Mouse (Mus musculus): Measurements from ENCODE around the gene Gm20388.
A peak's percentile ranks its signal among the peaks of the same experiment; 100 is the strongest.
"Not testable (repeated sequence)": the region's sequence is repeated elsewhere in the genome, so short reads cannot be mapped to it uniquely, and the experiment has no call there.

The Gm20388 gene

GRCm38 (mm10) chr8:123185566-123186409, 3275.1 kb downstream of the Gm20388 start, which contains the start of gene Dpep1:
TSS of gene Dpep1 (plus strand) at chr8:123186242.
- no peak for DNase-seq (ENCODE audit: low spot score)

DNA sequence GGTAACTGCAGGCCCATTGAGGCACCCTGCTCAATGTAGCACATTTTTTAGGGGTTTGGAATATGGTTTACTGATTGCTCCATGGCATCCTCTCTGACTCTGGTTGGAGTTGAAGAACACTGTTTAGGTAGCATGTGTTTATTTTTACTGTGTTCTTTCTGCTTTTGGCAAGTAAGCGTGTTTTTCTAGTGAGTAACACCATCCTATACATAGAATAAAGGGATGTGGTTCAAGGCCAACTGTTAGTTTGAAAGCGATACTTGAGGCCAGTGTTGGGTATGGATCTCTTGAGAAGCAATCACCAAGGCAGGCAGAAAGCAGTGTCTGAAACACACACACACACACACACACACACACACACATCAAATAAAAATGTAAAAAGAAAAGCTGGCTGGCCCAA, 3277.4 kb downstream of the Gm20388 start:
- DNase-seq (ENCODE audit: low spot score) = no peak

GRCm38 (mm10) chr8:123188841-123189240, 3278.2 kb downstream of the Gm20388 start:
- no peak for DNase-seq (ENCODE audit: low spot score)

DNA sequence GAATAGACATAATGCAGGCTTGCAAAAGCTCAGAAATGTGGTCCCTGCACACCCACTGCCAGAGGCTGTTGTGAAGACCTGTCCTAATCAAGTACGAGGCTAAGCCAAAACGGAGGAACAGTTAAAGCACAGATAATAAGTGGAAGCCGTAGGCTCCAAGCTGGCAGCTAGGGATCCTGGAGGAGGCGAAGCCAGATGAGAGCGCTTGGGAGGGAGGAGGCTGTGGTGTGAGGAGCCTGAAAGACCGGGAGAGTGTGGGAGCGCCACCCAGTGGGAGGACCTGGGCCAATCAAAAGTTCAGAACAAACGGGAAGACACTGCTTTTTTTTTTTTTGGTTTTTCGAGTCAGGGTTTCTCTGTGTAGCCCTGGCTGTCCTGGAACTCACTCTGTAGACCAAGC, 3280.0 kb downstream of the Gm20388 start:
- peak; percentile 45 for DNase-seq (ENCODE audit: low spot score)

- no peak for DNase-seq (ENCODE audit: low spot score)
Measured at GRCm38 (mm10) chr8:123191908-123192307, 3281.3 kb downstream of the Gm20388 start.

DNA sequence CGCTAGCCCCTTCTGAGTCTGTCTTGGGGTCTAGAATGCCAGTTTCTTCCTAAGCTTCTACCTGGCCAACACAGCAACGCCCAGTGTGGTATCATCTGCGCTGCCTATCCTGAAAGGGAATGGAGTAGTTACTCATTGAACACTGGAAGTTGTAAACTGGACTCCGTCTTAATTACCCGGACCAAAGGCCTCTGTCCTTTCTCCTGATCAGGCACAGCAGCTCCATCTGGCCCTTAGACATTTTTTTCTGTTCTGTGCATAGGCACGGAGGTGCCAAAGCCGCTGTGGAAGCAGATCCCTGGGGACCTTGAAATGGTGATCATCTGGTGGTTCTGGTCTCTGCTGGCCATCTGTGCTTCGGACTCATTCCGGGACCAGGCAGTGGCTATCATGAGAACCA, 3283.1 kb downstream of the Gm20388 start:
- DNase-seq (ENCODE audit: low spot score) = peak; percentile 42

DNA sequence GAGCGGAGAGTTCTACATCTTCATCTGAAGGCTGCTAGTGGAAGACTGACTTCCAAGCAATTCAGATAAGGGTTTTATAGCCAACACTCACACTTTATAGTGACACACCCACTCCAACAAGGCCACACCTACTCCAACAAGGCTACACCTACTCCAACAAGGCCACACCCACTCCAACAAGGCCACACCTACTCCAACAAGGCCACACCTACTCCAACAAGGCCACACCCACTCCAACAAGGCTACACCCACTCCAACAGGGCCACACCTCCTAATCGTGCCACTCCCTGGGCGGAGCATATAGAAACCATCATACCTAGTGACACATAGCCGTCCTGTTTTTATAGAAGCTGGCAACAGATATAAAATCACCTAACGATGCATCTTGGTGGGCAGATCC, 3286.4 kb downstream of the Gm20388 start:
- not testable (repeated sequence) for DNase-seq (ENCODE audit: low spot score)

- no peak for DNase-seq (ENCODE audit: low spot score)
Measured at GRCm38 (mm10) chr8:123199864-123200263, 3289.2 kb downstream of the Gm20388 start.

DNA sequence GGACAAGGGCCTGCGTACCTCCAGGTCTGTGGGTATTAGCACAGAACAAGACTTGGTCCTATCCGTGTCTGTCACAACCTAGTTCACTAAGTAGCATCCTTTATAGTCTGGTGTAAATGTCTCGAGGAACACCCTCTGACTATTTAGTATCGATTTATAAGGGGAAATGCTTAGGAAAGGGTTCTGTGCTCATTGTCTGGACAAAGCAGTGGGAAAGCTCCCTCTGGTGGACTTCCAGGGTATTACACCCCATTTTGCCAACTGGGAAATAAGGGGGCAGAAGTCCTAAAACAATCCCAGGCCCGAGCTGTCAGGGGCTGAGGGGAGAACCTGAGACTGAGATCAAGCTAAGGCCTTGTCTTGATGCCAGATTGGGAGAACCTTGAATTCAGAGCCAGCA, 3291.6 kb downstream of the Gm20388 start:
- DNase-seq (ENCODE audit: low spot score) = peak; percentile 76

DNA sequence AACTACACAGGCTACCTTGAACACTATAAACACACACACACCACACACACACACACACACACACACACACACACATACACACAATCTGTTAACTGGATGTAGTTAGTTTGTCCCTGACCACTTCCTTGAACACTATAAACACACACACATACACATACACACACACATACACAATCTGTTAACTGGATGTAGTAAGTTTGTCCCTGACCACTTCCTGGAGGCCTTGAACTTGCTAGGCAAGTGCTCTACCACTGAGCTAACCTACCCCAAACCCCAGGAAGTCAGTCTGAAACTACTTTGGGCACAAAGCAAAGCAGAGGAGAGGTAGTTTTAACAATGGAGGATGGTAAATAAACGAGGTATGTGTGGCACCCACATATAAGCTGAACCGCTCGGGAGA, 3292.9 kb downstream of the Gm20388 start:
- DNase-seq (ENCODE audit: low spot score) = no peak

- no peak for DNase-seq (ENCODE audit: low spot score)
Measured at GRCm38 (mm10) chr8:123211876-123212275, 3301.2 kb downstream of the Gm20388 start.

DNA sequence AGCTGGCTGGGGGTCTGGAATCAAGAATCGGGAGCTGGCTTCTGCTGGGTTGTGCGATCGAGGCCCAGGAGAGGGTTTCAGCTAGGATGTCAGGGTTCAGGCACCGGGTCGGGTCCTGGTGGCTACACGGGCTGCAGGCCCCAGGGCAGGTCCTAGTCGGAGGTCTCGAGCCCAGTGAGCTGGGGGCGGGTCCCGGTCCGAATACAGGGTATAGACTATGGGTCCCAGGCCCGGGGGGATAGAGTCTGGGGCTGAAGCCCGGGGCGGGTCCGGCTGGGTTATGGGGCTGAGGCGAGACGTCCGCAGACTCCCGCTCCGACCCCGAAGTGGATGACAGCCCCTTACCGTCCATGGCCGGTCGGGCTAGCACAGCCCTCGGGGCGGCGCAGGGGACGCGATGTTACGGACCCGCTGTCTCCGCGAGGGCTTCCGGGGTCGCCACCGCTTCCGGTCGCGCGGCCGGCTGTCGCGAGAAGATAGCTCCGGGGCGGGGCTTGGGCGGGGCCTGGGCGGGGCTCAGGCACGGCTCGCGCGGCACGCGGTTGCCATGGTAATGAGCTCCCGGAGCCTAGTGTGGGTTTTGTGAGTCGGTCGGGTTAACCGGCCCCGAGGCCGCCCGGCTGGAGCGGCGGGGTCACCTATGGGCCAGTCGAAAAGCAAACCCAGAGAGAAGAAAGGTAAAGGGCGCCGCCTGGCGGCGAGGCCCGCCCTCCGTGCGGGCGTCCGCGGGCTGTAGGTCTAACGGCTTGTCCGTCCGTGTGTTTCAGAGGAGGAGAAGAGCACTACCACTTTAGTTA, 3301.9 kb downstream of the Gm20388 start, which contains the start of the genes Chmp1a and Spata33:
TSS of gene Chmp1a (minus strand) at position 443 of the 797 bp plus-strand sequence.
TSS of gene Spata33 (plus strand) at position 512 of the 797 bp plus-strand sequence.
- peak; percentile 94 for DNase-seq (ENCODE audit: low spot score)

DNA sequence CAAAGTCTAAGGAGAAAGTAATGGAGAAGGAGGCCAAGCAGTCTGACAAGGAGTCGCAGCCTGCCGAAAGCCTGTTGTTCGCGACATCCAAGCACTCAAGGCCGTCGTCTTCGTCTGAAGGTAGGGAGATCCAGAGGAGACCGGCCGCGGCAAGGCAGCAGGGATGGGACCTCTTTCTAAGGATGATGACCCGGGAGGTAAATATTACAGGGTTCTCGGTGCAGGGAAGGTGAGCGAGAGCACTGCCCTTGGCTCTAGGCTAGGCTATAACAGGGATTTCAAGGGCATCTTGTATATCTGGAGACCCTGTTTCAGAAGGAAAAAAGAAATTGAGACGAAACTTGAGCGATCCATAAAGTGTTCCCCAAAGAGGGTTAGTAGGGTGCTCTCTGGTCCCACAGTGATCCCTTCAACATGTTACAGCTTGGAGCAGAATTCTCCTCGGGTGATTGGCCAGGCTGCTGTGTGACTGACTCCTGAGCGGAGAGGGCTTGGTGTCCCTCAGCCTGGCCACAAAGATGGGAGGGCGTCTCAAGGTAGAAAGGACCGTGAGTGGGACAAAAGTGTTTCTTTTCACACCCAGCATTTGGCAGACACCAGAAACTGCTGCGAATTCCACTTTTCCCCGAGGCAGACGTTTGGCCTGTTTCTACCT, 3302.6 kb downstream of the Gm20388 start:
- DNase-seq (ENCODE audit: low spot score) = no peak

DNA sequence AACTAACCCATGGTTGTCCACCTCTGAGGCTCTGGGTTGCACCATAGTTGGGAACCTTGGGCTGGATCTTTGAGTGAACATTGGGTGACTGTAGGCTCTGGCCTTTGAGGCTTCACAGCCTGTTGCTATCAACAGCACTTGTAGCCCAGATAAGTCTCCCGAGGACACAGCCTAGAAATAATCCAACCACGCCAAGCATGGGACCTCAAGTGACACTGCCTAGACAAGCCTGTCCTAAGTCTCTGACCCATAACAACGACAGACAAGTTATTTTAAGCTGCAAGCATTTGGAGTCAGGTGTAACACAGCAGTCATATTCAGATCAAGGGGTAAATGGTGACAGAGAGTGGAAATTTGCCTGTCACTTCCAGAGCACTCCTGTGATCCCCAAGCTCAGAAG, 3304.8 kb downstream of the Gm20388 start:
- no peak for DNase-seq (ENCODE audit: low spot score)

DNA sequence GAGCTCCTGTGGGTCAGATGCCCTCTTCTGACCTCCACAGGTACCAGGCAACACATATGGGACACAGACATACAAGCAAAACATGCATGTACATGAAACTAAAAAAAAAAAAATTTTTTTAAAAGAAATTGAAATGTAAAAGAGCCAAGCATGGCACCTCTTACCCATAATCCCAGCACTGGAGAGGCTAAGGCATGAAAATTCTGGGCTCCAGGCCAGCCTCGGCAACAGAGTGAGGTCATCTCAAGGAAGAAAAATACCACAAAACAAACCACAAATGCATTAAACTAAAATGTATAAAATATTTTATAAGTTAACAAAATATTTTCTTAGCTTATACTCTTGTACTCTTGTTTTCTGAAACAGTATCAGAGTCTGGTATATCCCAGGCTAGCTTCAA, 3310.3 kb downstream of the Gm20388 start:
- DNase-seq (ENCODE audit: low spot score) = peak; percentile 53

- peak; percentile 92 for DNase-seq (ENCODE audit: low spot score)
Measured at GRCm38 (mm10) chr8:123224278-123225266, 3313.9 kb downstream of the Gm20388 start, which contains the start of gene Cdk10. TSS of gene Cdk10 (plus strand) at chr8:123224842.

DNA sequence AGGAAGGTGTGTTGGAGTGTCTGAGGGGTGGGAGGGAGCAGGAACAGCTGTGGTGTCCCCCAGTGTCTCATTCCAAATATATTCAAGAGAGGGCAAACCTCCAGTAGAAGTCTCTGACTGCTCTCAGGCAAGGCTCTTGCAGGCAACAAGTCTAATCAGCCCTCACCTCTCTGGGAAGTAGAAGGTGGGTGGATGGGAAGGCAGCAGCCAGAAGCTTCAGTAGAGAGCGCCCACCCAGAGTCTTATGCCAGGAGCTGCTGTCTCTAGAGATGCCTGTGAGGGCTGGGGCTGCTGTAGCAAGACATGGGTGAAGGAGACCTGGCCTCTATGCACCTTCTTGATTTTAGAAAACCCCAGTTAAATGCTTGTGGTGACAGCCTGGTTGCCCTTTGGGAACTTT, 3317.8 kb downstream of the Gm20388 start:
- no peak for DNase-seq (ENCODE audit: low spot score)

- DNase-seq (ENCODE audit: low spot score) = not testable (repeated sequence)
Measured at GRCm38 (mm10) chr8:123230326-123230725, 3319.7 kb downstream of the Gm20388 start.

DNA sequence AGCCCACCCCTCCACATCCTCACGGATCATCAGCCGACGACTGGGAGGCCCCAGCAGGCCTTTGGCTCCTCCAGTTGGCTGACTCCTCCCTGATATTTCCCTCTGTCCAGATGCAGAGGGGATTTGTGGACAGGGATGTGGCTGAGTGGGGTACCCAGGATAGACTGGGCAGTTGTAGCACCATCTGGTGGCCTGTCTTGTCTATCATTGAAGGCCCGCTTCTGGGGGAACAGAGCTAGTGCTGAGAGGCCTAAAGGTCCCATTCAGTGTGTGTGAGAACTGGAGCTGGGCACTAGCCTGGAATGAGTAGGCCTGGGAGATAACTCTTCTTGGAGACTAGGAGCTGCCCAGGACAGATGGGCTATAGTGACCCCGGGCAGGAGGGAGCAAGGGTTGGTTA, 3321.1 kb downstream of the Gm20388 start:
- DNase-seq (ENCODE audit: low spot score) = no peak

DNA sequence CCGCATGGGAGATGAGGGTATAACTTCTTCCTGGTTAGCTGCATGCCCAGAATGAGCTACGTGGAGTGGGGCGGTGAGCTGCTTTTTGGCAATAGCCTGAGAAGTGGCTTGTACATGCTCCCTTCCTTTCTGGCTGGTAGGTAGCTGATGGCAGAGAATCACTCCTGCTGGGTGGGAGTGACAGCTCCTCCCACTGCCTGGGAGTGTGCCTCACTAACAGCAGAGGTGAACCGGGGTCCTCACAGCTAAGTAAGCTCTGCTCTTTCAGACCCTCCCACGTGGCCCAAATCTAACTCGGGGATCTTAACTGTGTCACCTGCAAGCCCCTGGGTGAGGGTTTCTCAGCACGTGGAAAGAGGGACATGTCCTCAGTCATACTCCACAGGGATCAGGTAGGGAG, 3321.9 kb downstream of the Gm20388 start:
- DNase-seq (ENCODE audit: low spot score) = no peak

DNA sequence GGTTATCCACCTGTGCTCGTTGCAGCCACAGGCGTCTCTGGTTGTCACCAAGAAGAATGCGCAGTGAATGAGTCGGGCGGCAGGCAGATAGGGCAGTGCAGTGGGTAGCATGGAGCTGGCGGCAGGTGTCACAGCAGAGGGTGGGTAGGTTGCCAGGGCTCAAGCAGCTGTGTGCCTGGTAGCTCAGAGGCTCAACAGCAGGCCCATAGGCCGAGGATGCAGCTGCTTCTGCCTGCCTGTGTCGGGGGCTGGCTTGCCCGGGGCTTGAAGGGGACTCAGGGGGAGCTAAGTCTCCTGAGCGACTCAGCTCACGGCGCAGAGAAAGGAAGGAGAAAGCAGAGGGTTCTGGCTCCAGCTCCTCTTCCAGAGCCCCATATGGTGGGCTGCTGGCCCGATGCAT, 3322.7 kb downstream of the Gm20388 start:
- DNase-seq (ENCODE audit: low spot score) = no peak

All from MN1 (cell line).